Mouse (Mus musculus): ENCODE data around the gene Irak1bp1.

Gene Irak1bp1

DNA sequence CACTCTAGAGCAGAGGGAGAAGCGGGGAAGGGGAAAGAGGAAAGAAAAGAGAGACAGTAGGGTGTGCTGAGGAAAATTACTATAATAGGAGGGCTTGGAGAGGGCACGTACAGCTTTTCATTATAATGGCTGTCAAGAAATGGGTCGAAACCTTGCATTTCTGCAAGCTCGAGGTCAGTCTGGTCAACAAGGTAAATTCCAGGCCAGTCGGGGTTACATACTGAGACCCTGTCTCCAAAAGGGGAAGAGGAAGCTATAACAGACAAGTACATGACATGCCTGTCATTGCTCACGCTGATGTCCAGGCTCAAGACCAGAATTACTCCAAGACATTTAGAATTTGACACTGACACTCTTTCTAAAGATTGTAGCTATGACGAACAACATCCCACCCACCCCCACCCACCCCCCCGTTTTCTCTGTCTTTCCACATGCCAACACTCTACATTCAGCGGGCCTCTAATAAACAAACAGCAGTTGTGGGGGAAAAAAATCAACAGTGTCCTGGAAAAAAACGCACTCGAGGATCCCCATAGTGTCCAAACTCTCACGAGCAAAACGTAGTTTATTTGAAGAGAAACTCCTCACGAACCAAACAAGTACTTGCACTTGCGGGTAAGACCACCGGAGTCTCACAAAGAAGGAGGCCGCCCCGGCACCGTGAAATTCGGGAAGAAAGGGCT, at the start of gene Irak1bp1:
Gene Irak1bp1 (plus strand): TSS at position 534 of the 683 bp plus-strand sequence.
- DNase-seq (ENCODE audit: low read depth, low spot score) = no peak

DNA sequence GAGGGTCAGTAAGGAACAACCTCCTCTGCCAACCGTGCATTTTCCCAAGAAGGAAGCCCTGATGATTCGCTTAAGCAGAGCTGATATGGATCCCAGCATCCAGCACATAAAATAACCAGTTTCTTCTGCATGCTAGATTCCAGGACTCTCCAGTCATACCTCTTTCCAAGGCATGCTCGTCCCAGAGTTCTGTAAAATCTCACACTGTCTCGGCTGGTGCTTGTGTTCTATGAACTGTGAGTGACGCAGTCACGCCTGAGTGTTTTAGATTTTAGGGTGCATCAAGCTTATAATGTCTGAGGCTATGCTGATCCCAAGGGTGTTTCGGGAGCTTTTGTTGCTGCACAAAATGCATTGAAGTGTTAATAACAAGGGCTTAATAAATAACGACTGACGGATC, 41.0 kb upstream of the Irak1bp1 start:
- no peak for DNase-seq (ENCODE audit: low read depth, low spot score)

DNA sequence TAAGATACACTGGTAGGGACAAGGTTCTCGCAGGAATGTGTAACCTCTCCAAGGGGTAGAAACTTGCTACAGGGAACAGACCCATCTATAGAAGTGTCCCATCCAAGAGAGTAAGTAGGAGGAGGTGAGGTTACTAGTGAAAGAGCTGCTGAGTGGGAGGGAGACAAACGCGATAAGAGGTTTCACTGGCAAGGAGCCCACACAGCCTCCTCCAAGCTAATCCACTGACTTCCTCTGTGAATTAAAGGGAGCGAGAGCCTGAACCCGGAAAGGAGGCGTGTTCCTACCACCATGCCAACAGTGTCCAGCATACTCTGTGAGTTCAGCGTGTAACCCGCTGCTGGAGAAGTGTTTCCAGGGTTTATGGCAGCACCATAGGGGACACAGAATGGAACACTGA, 29.0 kb upstream of the Irak1bp1 start:
- DNase-seq (ENCODE audit: low read depth, low spot score) = no peak

DNA sequence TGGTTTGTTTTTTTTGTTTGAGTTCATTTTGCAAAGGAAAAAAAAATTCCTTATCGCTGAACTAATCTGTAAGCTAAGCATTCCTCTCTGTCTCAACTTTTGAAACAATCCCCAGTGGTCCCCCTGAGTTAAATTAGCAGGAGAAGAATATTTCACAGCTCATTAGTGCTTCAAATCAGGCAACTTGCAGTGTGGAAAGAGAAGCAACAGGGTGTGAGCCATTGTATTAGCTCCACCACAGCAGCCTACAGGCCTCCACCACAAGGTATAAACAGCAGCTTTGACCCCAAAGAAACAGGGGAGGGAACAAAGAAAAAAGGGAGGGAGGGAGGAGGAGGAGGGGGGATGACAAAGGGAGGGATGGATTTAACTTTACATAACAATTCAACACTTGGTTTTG, 22.2 kb upstream of the Irak1bp1 start:
- no peak for DNase-seq (ENCODE audit: low read depth, low spot score)

DNA sequence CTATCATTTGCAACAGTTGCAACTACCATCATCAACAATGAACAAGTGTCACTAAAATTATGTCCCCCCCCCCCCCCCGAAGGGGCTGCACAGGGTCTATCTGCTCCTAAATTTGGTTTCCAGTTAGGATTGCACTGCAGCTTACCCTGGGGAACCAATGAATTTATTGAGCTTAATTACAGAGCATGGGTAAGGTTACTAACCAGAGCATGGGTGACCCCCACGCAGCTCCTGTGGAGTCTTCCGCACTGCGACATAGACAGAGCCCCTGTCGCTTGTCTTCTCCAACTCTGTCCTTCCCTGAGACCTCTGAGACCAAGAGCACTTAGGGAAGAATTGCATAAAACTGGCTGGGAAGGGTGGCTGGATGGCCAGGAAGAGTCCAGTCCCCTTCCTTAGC, 21.7 kb upstream of the Irak1bp1 start:
- DNase-seq (ENCODE audit: low read depth, low spot score) = no peak

DNA sequence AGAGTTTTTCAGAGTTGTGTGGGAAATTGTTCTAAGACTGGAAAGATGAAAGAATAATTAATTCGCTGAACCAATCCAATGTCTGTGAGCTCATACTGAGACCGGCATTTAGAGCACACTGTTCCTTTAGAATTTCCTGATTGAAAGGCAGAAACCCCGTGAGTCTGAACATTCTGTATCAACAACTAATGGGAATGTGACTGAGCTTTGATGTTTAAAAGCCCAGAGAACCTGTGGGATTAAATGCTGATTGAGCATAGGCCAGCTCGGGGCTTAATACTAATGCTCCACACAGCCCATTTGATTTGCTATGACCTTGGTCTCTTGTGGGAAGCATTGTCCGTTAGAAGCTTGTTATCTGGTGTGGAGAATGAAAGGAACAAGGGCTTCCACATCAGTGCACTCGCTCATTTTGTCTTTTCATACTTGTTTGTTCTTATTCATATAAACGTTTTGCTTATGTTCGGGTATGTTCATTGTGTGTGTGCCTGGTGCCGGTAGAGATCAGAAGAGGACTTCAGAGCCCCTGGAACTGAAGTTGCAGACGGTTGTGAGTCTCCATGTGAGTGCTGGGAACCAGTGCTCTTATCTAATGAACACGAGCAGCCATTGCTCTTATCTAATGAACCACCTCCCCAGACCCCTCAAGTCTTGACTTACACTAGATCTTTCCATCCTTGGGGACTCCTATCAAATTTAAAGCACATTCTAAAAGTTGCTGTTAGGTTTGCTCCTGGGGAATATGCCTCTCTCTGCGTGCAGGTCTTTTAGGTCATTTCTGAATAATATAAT, 17.0 kb upstream of the Irak1bp1 start:
- no peak for DNase-seq (ENCODE audit: low read depth, low spot score)

DNA sequence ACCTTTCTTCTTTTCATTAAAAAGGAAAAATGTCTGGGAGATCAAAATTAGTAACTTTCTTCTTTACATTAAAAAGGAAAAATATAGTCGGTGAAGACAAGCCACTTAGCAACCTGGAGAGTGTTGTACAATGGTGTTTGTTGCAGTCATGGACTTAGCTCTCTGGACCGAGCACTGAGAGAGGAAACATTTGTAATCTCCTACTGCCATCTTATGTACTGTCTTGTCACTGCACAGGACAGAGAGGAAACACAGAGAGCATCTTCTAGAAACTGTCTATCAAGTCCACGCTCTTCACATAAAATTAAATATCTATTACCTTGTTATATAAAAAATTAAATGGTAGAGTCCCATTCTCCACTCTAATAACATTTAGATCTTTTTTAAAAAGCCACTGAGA, 14.8 kb upstream of the Irak1bp1 start:
- DNase-seq (ENCODE audit: low read depth, low spot score) = no peak

DNA sequence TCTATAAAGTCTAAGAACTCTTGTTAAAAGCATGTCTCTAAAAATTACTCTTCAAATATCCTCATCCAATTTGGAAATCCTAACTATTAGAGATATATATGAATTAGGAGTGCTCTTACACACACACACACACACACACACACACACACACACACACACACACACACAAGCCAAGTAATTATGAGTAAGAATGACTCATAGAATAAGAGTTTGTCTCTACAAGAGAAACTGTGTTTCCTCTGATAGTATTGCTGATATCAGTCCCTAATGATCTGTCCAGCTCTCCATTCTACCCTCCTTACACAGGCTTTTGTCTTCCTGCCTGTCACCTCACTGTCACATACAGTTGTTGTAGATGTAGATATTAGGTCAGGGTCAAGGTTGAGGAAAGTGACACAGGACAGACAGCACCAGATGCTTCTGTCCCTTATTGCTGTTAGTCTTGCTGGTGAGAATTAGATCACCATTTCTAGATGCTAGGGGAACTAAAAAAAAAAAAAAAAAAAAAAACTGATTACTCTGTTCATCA, 14.0 kb upstream of the Irak1bp1 start:
- no peak for DNase-seq (ENCODE audit: low read depth, low spot score)

DNA sequence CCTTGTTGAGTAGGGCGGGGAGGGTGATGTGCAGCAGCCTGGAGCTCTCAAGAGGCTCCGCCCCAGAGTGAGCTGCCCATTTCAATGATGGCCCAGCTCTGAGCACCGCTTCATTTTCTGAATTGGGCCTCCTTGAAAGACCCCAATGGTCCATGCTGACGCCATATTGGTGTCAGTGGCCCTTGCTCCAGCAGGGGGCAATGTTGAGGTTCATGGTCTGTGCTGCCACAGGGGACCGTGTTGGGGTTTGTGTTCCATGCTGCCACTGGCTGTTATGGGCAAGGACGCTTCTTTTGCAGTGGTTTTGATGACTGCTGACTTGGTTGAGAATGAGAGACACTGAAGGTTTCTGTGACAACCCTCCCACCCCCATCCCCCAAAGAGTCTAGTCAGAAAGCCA, 2.9 kb upstream of the Irak1bp1 start:
- no peak for DNase-seq (ENCODE audit: low read depth, low spot score)

DNA sequence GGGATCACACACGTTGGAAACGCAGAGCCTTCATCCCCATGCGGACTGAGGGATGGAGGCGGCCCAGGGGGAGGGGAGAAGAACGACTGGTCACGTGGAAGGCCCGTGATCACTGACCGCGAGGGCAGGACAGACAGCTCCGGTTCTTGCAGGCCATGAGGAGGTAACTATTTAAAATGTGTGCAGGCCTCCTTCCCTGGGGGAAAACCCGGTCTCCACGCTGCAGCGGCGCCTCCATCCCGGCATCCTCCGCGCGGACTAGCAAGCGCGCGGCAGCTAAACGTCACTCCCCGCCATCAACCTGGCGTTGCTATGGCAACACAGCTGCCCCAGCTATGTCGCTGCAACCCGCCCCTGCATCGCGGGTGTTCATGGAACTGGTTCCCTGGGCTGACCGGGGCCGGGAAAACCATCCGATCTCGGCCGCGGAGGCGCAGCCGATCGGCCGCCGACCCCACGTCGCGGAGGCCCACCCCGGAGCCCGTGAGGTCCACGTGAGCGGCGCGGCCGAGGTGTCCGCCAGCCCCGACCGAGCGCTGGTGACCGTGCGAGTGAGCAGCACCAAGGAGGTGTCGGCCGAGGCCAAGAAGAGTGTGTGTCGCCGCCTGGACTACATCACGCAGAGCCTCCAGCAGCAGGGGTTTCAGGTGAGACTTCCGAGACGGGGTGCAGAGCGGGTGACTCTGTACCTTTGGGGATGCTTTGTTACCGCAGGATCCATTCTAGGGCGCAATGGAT, 522 bp downstream of the Irak1bp1 start:
- DNase-seq (ENCODE audit: low read depth, low spot score) = peak; percentile 94

DNA sequence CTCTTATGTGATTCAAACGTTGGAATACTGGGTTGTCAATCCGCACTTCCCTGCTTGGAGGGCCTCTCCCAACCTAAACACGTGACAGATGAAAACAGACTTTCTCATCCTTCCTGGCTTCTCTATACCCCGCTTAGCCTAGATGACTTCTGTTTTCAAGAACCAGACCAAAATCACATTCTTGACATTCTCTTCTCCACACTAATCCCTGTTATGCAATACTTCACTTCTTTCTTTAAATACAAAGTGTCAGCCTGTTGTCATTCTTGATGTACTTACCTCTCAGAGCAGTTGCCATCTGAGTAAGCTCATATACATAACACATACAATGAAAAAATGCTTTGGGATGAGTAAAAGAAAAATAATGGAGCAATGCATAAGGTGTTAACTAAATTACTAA, 2.6 kb downstream of the Irak1bp1 start:
- no peak for DNase-seq (ENCODE audit: low read depth, low spot score)

DNA sequence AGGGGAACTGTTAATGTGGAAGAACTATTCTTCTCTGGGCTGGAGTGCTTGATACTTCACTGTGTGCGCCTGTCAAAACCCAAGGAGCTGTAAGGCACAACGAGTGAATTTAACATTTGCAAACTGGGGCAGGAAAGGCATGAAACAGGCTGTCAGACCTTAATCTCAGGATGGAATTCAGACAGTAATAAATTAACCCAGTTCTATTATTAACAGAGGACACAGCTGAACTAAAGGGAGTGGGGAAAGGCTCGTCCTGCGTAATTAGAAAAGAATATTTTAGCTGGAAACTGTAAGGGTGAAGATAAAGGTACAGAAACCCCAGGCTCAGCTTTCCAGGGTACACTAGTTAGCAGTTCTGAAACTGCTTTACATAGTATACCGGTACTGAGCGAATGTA, 6.6 kb downstream of the Irak1bp1 start:
- no peak for DNase-seq (ENCODE audit: low read depth, low spot score)

DNA sequence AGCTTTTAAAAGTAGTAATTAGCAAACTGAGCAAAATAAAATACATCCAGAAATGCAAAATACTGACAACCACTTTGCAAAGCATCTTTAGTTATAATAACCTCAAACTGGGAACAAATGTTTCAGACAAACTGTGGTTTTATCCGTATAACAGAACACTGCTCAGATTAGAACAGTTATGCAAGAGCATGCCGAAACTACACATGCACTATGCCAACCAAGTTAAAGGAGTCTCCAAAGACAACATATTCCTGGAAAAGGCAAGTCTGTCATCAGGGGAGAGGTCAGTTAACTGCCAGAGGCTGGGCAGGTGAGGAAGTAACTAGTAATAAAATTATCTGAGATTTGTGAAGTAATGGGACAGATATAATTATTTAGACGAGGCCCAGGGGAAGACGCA, 13.3 kb downstream of the Irak1bp1 start:
- DNase-seq (ENCODE audit: low read depth, low spot score) = no peak

DNA sequence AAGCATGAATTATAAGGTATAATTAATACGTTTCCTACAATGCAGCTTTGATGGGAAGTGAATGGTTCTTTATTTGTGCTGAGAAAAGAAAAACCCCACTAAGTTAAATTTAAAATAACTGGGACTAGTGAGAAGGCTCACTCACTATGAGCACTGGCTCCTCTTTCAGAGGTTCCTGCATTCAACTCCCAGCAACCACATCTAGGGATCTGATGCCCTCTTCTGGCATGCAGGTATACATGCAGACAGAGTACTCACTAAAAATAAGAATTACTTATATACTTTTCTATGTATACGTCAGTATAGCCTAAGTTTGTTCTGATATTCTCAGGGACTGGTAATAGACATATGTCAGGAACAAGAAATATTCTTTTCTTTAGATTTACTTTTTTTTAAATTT, 24.7 kb downstream of the Irak1bp1 start:
- peak; percentile 41 for DNase-seq (ENCODE audit: low read depth, low spot score)

DNA sequence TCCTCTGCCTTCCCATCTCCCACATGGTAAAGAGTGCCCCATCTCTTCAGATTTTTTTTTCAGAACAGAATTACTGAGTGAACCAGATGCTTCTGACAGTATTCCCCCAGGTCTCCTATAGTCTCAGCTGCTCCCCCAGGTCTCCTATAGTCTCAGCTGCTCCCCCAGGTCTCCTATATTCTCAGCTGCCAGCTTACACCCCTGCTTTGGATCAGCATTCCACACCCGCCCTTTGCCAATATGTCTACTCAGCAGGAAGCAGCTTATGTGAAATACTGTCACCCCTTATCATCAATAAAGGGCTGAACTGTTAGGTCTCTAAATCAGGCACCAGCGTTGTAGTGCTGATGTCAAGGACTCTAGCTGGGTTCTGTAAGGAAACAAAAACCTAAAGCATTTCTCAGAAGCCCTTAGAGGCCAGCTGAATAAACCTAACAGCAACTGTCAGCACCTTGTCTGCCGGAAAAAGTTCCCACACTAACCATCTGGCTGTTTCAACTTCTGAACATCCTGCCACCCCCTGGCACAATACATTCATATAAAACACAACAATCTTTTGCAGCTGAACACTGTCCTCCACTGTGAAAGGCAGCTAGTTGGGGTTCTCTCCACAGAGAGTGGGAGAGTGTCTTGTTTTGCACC, 25.8 kb downstream of the Irak1bp1 start:
- DNase-seq (ENCODE audit: low read depth, low spot score) = peak; percentile 23

DNA sequence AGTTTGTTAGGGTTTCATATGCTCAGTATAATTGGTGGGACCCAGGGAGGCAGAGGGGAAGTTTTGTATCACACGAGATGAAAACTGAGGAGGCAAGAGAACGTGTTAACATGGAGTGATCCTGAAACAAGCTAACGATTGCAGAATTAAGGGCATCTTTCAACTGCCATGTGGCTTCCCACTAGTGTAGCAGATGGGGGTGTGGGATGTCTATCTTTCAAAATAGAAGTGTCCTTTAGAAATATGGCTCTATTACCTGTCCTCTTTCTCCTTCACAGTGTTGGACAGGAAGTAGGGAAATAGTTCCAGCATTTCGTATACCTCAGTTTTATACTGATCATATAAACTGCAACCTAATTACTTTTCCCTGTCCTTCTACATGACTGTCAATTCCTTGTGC, 26.9 kb downstream of the Irak1bp1 start:
- DNase-seq (ENCODE audit: low read depth, low spot score) = no peak

DNA sequence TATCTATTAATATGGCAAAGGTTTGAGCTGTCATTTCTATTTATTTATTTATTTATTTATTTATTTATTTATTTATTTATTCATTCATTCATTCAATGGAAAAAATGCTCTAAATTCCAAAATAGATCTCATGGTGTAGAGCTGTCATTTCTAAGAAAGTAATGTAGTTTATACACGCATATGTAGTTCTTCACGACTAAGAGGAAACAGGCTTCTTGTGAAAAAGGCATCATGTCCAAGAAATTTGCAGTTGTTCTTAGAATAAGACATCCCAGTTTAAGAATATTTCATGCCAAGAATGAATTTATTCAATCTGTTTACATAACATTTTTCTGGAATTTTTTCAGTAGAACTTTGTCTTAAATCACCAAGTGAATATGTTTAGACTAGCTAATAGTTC, 31.5 kb downstream of the Irak1bp1 start:
- no peak for DNase-seq (ENCODE audit: low read depth, low spot score)

DNA sequence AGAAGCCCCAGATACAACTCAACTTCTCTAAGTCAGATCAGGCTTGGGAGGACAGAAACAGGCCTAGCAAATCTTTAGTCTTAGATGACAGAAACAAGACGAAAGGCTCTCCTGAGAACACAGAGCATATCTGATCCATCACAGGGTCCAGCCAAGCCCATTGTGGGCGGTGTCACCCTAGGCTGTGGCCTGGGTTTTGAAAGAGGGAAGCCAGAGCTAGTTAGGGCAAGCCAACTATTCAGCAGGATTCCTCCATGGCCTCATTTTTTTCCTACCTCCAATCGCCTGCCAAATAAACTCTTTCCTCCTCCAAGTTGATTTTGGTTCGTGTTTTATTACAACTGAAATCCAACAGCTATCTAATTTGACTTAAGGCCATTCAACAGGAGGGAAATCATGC, 32.0 kb downstream of the Irak1bp1 start:
- no peak for DNase-seq (ENCODE audit: low read depth, low spot score)

DNA sequence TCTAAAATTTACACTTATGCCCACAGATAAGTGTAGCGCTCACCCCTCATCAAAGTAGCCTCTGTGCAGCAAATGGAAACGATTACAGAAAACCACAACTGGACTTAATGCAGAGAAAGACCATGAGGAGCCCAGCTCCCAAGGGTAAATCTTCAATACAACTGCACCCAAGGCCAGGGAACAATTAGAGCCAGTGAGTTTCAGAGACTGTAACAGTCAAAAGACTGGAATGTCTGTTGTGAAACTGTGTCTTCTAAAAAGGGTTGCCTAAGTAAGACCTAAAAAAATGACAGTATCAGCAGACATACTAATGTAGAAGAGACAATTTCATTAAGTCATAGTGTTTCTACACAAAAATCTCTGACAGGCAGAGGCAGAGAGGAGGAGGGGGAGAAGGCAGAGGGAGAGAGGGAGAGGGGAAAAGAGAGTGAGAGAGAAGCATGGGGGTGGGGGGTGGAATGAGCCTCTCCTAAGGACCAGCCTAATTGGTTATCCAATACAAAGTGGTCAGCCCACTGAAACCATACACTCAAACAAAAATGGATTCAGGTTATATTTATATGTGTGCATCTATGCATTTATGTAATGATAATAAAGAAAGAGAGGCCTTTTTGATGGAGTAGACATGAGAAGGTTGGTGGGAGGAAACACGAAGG, 32.6 kb downstream of the Irak1bp1 start:
- no peak for DNase-seq (ENCODE audit: low read depth, low spot score)

DNA sequence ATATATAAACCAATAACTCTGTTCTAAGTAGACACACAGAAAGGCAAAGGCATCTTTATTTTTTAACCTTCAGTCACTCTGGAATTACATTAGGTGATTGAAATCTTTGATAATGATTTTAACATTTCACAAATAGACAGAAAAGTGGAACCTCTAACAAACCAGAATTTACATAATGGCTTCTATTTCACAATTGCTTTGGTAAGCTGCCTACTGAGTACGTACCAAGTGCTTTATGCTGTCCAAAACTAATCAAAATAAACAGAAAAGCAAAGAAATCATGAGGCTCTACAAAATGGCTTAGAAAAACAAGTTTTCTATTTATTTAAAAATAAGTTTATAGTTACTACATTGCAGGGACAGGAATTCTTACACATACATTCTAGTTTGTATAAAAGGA, 36.8 kb downstream of the Irak1bp1 start:
- DNase-seq (ENCODE audit: low read depth, low spot score) = no peak

DNA sequence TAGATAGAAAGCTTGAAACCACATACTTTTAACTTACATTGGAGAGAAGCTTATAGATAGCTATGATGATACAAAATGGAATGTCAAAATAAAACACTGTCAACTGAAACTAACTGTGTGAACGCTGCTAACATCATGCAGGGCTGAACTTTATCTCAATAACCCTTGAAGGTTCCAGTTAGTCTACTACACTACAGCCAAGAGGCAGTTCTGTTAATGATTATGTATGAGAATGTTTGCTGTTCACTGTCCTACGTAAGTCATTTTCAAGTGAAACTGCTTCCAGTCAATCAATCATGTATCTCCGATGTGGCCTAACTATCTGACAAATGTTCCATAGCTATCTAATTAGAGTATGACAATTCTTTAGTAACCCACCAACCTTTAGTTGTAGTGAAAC, 38.4 kb downstream of the Irak1bp1 start:
- DNase-seq (ENCODE audit: low read depth, low spot score) = no peak
